Mouse (Mus musculus) lung, postnatal 14 days (tissue): ENCODE data around the gene Rdm1.
A peak's percentile ranks its signal among the peaks of the same experiment; 100 is the strongest.

Source experiments
- DNase-seq: peaks from one replicate; pipeline ENCODE4 v3.0.0; 2021

Rdm1 gene

GRCm38 (mm10) chr11:101657886-101658750 lies 31.1 kb downstream of the Rdm1 start:
- peak; percentile 86 for DNase-seq

- peak; percentile 77 for DNase-seq
These were observed 32.0 kb downstream of the Rdm1 start for GRCm38 (mm10) chr11:101658751-101659558.

- no peak for DNase-seq
These were observed 34.2 kb downstream of the Rdm1 start for GRCm38 (mm10) chr11:101661191-101661590.

- DNase-seq: no peak
These were observed 34.8 kb downstream of the Rdm1 start for GRCm38 (mm10) chr11:101661786-101662185.

- DNase-seq: no peak
These were observed 36.4 kb downstream of the Rdm1 start for GRCm38 (mm10) chr11:101663229-101664027.

- peak; percentile 97 for DNase-seq
These were observed 38.0 kb downstream of the Rdm1 start, which contains the start of gene Arl4d for GRCm38 (mm10) chr11:101664825-101665635. Gene Arl4d (plus strand): TSS chr11:101665541.

GRCm38 (mm10) chr11:101665636-101665992 lies 38.6 kb downstream of the Rdm1 start:
- no peak for DNase-seq

- peak; percentile 24 for DNase-seq
These were observed 39.8 kb downstream of the Rdm1 start for GRCm38 (mm10) chr11:101666626-101667345.

GRCm38 (mm10) chr11:101667871-101668532 lies 41.0 kb downstream of the Rdm1 start:
- peak; percentile 62 for DNase-seq

- DNase-seq: peak; percentile 66
These were observed 41.7 kb downstream of the Rdm1 start for GRCm38 (mm10) chr11:101668546-101669261.

- no peak for DNase-seq
These were observed 43.3 kb downstream of the Rdm1 start for GRCm38 (mm10) chr11:101670334-101670733.

GRCm38 (mm10) chr11:101671255-101671654 lies 44.3 kb downstream of the Rdm1 start:
- DNase-seq: no peak

GRCm38 (mm10) chr11:101673010-101673642 lies 46.1 kb downstream of the Rdm1 start:
- peak; percentile 65 for DNase-seq

- no peak for DNase-seq
These were observed 47.1 kb downstream of the Rdm1 start for GRCm38 (mm10) chr11:101674106-101674505.

GRCm38 (mm10) chr11:101675349-101675748 lies 48.4 kb downstream of the Rdm1 start:
- DNase-seq: no peak

GRCm38 (mm10) chr11:101677655-101678054 lies 50.7 kb downstream of the Rdm1 start:
- no peak for DNase-seq

GRCm38 (mm10) chr11:101678770-101679169 lies 51.8 kb downstream of the Rdm1 start:
- no peak for DNase-seq

GRCm38 (mm10) chr11:101679907-101680306 lies 52.9 kb downstream of the Rdm1 start:
- peak; percentile 44 for DNase-seq

- DNase-seq: no peak
These were observed 53.8 kb downstream of the Rdm1 start for GRCm38 (mm10) chr11:101680634-101681325.
